Mouse (Mus musculus) heart, adult 2 months (tissue): ENCODE measurements around the gene Lamtor5. TPM values are rescaled to one million over a fixed set of nuclear protein-coding genes. Genes with fewer than 3 reads are reported as not detected.
"Not testable (repeated sequence)": the region's sequence is repeated elsewhere in the genome, so short reads cannot be mapped to it uniquely, and the experiment has no call there.

ENCODE experiments used
- DNase-seq, 2 experiments: peaks; one replicate each; pipeline ENCODE4 v3.0.0; 2021
- H3K27ac ChIP-seq: fragments of 200-600 bp; 2 replicates; pipeline ENCODE4 v1.8.1; 2022
- H3K27me3 ChIP-seq: fragments of 200-500 bp; 2 replicates; pipeline ENCODE4 v1.6.1; 2012; ENCODE audit warnings: mild to moderate bottlenecking, low read length, inconsistent platforms, mixed read lengths; ENCODE audit not compliant: control insufficient read depth, insufficient read depth
- H3K36me3 ChIP-seq: fragments of 200-500 bp; 2 replicates; pipeline ENCODE4 v1.6.1; 2012; ENCODE audit warnings: low read length, inconsistent platforms; ENCODE audit not compliant: control insufficient read depth, insufficient read depth
- H3K4me1 ChIP-seq: fragments of 200-500 bp; 2 replicates; pipeline ENCODE4 v1.6.1; 2011; ENCODE audit warnings: low read length; ENCODE audit not compliant: control insufficient read depth, insufficient read depth
- H3K4me3 ChIP-seq: fragments of 200-600 bp; 2 replicates; pipeline ENCODE4 v1.8.1; 2022
- H3K79me2 ChIP-seq: fragments of 200-500 bp; replicated peaks from 2 replicates; pipeline ENCODE4 v1.6.1; 2012; ENCODE audit warnings: mild to moderate bottlenecking, inconsistent platforms, low read length, moderate library complexity, mixed read lengths; ENCODE audit not compliant: control insufficient read depth, insufficient read depth
- H3K9ac ChIP-seq: fragments of 200-500 bp; 2 replicates; pipeline ENCODE4 v1.6.1; 2012; ENCODE audit warnings: low read depth, mild to moderate bottlenecking, control low read depth, inconsistent platforms, low read length, mixed read lengths
- CTCF ChIP-seq: fragments of 200-600 bp; IDR thresholded peaks from 2 replicates; pipeline ENCODE4 v1.8.1; 2022; ENCODE audit warnings: antibody characterized with exemption, mild to moderate bottlenecking, moderate library complexity
- EP300 ChIP-seq: fragments of 200-500 bp; IDR thresholded peaks from 2 replicates; pipeline ENCODE4 v1.6.1; 2011; ENCODE audit warnings: low read depth, low read length, control low read depth; ENCODE audit not compliant: insufficient read depth
- POLR2A ChIP-seq: fragments of 200-500 bp; IDR thresholded peaks from 2 replicates; pipeline ENCODE4 v1.6.1; 2011; ENCODE audit warnings: mild to moderate bottlenecking, low read depth, low read length, control low read depth; ENCODE audit not compliant: insufficient read depth
- WGBS: fragments of 180-500 bp; shearing (Covaris S2); methylation state at CpG from one replicate; pipeline ENCODE4 v1.1.7; 2018; 5-methylcytosine and 5-hydroxymethylcytosine counted together
- intact Hi-C: fragments of 180-260 bp; cut with DNase I; formaldehyde crosslinking; loops from one replicate; pipeline ENCODE4 v1.15.1; 2025
- polyA plus RNA-seq: library from polyadenylated mRNA; depleted of rRNA; stranded (reverse); fragments of >200 nt; gene quantifications from 2 replicates; pipeline ENCODE4 v1.2.3, GENCODE M21; 2012
- total RNA-seq, 2 experiments: library from RNA; stranded (reverse); gene quantifications; 2 replicates each; pipeline ENCODE4 v1.2.3; 2021

Lamtor5 gene
- total and polyA plus RNA-seq, 3 experiments: 62.1 to 93.0 (median 73.6) TPM

DNA sequence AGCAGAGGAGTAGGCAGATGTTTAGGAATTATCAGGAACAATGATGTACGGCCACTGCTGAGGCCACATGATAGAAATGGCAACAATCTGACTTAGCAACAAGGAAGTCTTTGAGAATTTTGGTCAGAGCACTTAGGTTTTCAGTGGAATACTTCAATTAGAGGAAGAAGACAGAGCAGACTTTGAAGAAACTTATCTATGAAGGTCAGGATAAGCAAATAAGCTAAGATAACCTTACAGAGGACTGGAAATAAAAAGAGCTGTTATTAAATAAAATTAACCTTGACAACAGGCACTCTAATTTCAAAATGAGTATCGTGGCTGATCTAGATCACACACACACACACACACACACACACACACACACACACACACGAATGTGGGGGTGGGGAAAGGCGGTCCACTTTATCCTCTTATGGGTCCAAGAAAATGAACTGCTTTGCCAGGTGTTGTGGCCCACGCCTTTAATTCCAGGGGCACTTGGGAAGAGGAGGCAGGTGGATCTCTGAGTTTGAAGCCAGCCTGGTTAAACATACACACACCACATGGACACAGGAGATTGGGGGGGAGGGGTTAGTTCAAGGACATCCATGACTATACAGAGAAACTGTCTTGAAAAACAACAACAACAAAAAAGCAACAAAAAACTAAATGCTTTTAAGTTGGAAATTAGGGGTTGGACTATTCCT lies 17.2 kb downstream of the Lamtor5 start:
- H3K27ac ChIP-seq: no peak overlapping the region
- TF ChIP-seq EP300 (no peak), CTCF (no peak), POLR2A (no peak)
- no peak overlapping the region for H3K9ac ChIP-seq
- no peak for DNase-seq
- WGBS: 68% methylated on average over 5 of the region's 5 CpGs
- H3K36me3 ChIP-seq: no peaks in the 10 kb centered on the region; the same call in 1 of the 2 replicates
- no peaks in the 10 kb centered on the region for H3K27me3 ChIP-seq
- no peak overlapping the region for H3K4me3 ChIP-seq
- intact Hi-C loops: no loop called here
- no peaks in the 10 kb centered on the region for H3K79me2 ChIP-seq
- H3K4me1 ChIP-seq: no peaks in the 10 kb centered on the region

GRCm38 (mm10) chr3:107296917-107297316 lies 18.3 kb downstream of the Lamtor5 start:
- H3K27ac ChIP-seq, DNase-seq, intact Hi-C loops, H3K27me3 ChIP-seq, H3K79me2 ChIP-seq, H3K9ac ChIP-seq, H3K4me1 ChIP-seq, H3K36me3 ChIP-seq, H3K4me3 ChIP-seq: not testable (repeated sequence)
- 0 out of 2 replicates have a peak, but pooled peaks have one; percentile 19 for TF ChIP-seq CTCF
- WGBS: 76% methylated on average over 4 of the region's 4 CpGs

GRCm38 (mm10) chr3:107317338-107317737 lies 38.7 kb downstream of the Lamtor5 start:
- Histone ChIP-seq H3K27me3 (no peaks in the 10 kb centered on the region), H3K27ac (no peak overlapping the region), H3K9ac (no peak overlapping the region), H3K79me2 (peaks cover 6% of the 10 kb centered on the region), H3K36me3 (peaks cover 37% of the 10 kb centered on the region), H3K4me1 (peaks cover 4% of the 10 kb centered on the region), H3K4me3 (no peak overlapping the region)
- TF ChIP-seq POLR2A (no peak), EP300 (no peak), CTCF (no peak)
- intact Hi-C loops: no loop called here
- 88% methylated on average over 3 of the region's 3 CpGs for WGBS
- DNase-seq: no peak

DNA sequence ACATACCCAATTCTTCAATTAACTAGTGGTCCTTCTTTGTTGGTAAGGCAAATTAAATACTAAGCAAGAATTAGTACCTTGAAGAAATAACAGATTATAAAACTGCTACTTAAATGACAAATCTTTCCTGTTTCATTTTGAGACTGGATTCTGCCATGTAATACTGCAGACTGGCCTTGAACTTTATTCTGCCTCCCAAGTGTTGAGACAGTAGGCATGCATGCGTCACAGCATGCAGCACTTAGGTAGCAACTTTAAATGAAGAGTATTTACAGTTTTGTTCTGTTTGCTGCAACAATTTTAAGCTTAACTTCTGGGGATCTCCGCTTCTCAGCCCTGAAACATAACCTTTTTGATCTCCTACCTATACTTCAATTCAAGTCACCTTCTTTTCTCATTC lies 42.5 kb downstream of the Lamtor5 start:
- 87% methylated on average over 2 of the region's 2 CpGs for WGBS
- H3K27ac ChIP-seq: no peak overlapping the region
- intact Hi-C loops: no loop called here
- no peak overlapping the region for H3K9ac ChIP-seq
- no peaks in the 10 kb centered on the region for H3K27me3 ChIP-seq
- no peak for TF ChIP-seq CTCF
- no peak for TF ChIP-seq POLR2A
- TF ChIP-seq EP300: no peak
- no peak overlapping the region for H3K4me3 ChIP-seq
- H3K36me3 ChIP-seq: peaks cover 44% of the 10 kb centered on the region
- H3K79me2 ChIP-seq: peaks cover 4% of the 10 kb centered on the region
- DNase-seq: no peak
- peaks cover 5% of the 10 kb centered on the region for H3K4me1 ChIP-seq

DNA sequence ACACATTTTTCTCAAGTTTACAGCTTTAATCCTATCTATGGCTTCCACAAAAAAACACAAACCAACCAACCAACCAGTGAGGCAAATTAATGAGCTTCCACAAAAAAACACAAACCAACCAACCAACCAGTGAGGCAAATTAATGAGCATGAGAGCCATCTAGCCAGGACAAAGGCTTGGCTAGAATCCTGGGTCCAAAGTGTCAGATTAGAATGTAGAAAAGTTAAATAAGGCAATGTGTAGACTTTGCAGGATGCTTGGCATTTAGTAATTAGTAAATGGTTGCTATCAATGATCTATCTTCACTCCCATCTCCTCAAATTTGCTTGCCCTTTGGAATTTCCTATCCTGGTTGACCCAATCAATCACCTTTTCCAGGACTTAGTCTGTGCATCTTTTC lies 43.1 kb downstream of the Lamtor5 start:
- TF ChIP-seq CTCF: no peak
- no peak for TF ChIP-seq POLR2A
- no peak for TF ChIP-seq EP300
- Histone ChIP-seq H3K9ac (no peak overlapping the region), H3K27ac (no peak overlapping the region), H3K79me2 (peaks cover 4% of the 10 kb centered on the region), H3K4me3 (no peak overlapping the region), H3K4me1 (peaks cover 5% of the 10 kb centered on the region), H3K27me3 (no peaks in the 10 kb centered on the region), H3K36me3 (peaks cover 43% of the 10 kb centered on the region)
- intact Hi-C loops: no loop called here
- no peak for DNase-seq

DNA sequence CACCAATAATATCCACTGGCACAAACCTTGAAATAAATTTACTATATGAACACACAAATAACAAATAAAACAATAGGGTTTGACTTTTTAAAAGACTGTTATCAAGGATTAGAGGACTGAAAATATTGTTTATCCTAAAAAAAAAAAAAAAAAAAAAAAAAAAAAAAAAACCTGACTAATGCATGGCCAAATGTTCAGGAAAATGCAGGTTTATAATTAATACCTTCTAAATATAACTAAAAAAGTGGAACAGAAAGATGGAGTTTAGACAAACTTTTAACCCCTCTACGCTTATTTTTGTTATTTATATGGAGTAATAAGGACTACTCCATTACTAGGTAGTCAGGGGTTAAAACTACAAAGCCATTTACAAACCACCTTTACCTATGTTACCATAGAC lies 47.8 kb downstream of the Lamtor5 start:
- TF ChIP-seq CTCF (no peak), POLR2A (no peak), EP300 (no peak)
- Histone ChIP-seq H3K27ac (no peak overlapping the region), H3K27me3 (no peaks in the 10 kb centered on the region), H3K36me3 (peaks cover 39% of the 10 kb centered on the region), H3K9ac (no peak overlapping the region), H3K79me2 (peaks cover 2% of the 10 kb centered on the region; the same call in 1 of the 2 replicates), H3K4me1 (peaks cover 12% of the 10 kb centered on the region), H3K4me3 (no peak overlapping the region)
- DNase-seq: no peak
- intact Hi-C loops: no loop called here
- 95% methylated on average over 1 of the region's 1 CpGs for WGBS
